11 mouse cellular contexts compared by ENCODE assay signal in the genomic region with DNA sequence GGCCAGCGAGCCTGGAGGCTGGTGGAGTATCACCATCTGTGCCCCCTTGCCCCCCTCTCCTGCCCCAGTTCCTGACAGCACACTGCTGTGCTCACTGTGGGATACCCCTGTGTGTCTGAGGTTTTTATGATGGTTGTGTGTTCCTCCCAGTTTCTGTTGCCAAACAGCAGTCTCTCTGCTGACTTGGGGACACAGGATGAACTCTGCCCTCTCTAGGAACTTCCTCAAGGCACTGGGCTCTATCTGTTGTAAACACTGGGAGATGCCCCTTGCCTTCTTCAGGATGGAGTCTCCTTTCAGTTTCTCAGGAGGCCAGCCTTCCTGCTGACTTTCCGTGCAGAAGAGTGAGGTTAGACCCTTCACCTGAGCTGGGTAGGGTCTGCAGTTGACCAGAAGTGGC. TPM values are rescaled to one million over a fixed set of nuclear protein-coding genes. Genes with fewer than 3 reads are reported as not detected.
DNase-seq lines count a peak whose midpoint lies in the region; ATAC-seq lines count a peak whose summit lies in the region.
"Had no signal": no experiment of that assay in that cellular context is flagged by ENCODE, and none has a peak within 500 bp of the region (broad histone marks: within the 10 kb centered on the region; RNA-seq: fewer than 3 reads in every experiment).

No protein-coding gene starts in this region.

- no peak overlapping the region for H3K9ac ChIP-seq in hindbrain, embryonic 14.5 days
- no peak overlapping the region for H3K9ac ChIP-seq in midbrain, embryonic 12.5 days (replicated peaks)

- H3K36me3 ChIP-seq in embryonic facial prominence, embryonic 10.5 days (replicated peaks) = peaks cover 21% of the 10 kb centered on the region
- no peaks in the 10 kb centered on the region for H3K36me3 ChIP-seq in hindbrain, embryonic 14.5 days (replicated peaks; ENCODE audit: control insufficient read depth, insufficient read depth)
- no peaks in the 10 kb centered on the region for H3K36me3 ChIP-seq in midbrain, embryonic 12.5 days

- H3K27me3 ChIP-seq in embryonic facial prominence, embryonic 10.5 days (replicated peaks; ENCODE audit: low read depth, poor library complexity, severe bottlenecking) = peaks cover 39% of the 10 kb centered on the region
- peaks cover 25% of the 10 kb centered on the region for H3K27me3 ChIP-seq in hindbrain, embryonic 14.5 days (ENCODE audit: control insufficient read depth, insufficient read depth, low read length)
- H3K27me3 ChIP-seq in midbrain, embryonic 12.5 days = peaks cover 43% of the 10 kb centered on the region

- no peak for ATAC-seq in hindbrain, embryonic 14.5 days (ENCODE audit: low FRiP score)
- no peak for ATAC-seq in midbrain, embryonic 12.5 days (ENCODE audit: low FRiP score, low read depth)

- peak overlapping the region; percentile 88 for H3K4me2 ChIP-seq in hindbrain, embryonic 14.5 days (replicated peaks)
- peak overlapping the region; percentile 97 for H3K4me2 ChIP-seq in midbrain, embryonic 12.5 days (replicated peaks)

- DNase-seq in kidney, adult 18-20 months = peak; percentile 39
- no peak for DNase-seq in kidney, postnatal 10 days
- no peak for DNase-seq in embryonic facial prominence, embryonic 10.5 days (ENCODE audit: low spot score)
- no peak for DNase-seq in hindbrain, embryonic 14.5 days (ENCODE audit: low spot score)
- DNase-seq in spleen, adult 12 weeks (ENCODE audit: low spot score) = no peak
- DNase-seq in frontal cortex, postnatal 10 days (ENCODE audit: low spot score in 2 of 2) = no peak
- no peak for DNase-seq in cerebellum, postnatal 25 days
- DNase-seq: adrenal gland, adult 2 months had no signal

- H3K4me1 ChIP-seq in embryonic facial prominence, embryonic 10.5 days = peaks cover 58% of the 10 kb centered on the region
- peaks cover 14% of the 10 kb centered on the region; the same call in 1 of the 2 replicates for H3K4me1 ChIP-seq in hindbrain, embryonic 14.5 days (replicated peaks; ENCODE audit: control insufficient read depth, insufficient read depth, low read length)
- peaks cover 33% of the 10 kb centered on the region for H3K4me1 ChIP-seq in midbrain, embryonic 12.5 days

- no peaks in the 10 kb centered on the region for H3K9me3 ChIP-seq in embryonic facial prominence, embryonic 10.5 days
- no peaks in the 10 kb centered on the region for H3K9me3 ChIP-seq in hindbrain, embryonic 14.5 days (ENCODE audit: control insufficient read depth, low read length)
- H3K9me3 ChIP-seq in midbrain, embryonic 12.5 days = no peaks in the 10 kb centered on the region

- WGBS in embryonic facial prominence, embryonic 10.5 days = 25% methylated on average over 2 of the region's 2 CpGs
- 22% methylated on average over 2 of the region's 2 CpGs for WGBS in hindbrain, embryonic 14.5 days
- 28% methylated on average over 2 of the region's 2 CpGs for WGBS in midbrain, embryonic 12.5 days

- peak overlapping the region; percentile 96 for H3K4me3 ChIP-seq in embryonic facial prominence, embryonic 10.5 days
- H3K4me3 ChIP-seq in hindbrain, embryonic 14.5 days (replicated peaks; ENCODE audit: low read length) = no peak overlapping the region
- 0 out of 2 replicates have a peak overlapping the region, but pooled peaks have one; percentile 3 for H3K4me3 ChIP-seq in midbrain, embryonic 12.5 days

- no peak overlapping the region; the same call in 1 of the 2 replicates for H3K27ac ChIP-seq in embryonic facial prominence, embryonic 10.5 days (replicated peaks)
- H3K27ac ChIP-seq in hindbrain, embryonic 14.5 days = no peak overlapping the region
- no peak overlapping the region for H3K27ac ChIP-seq in midbrain, embryonic 12.5 days (replicated peaks)

RNA-seq across cellular contexts. Expression of a gene that starts 1.9 kb away (rescaled TPM):
- 27.5 and 29.5 TPM in 2 replicates for polyA plus RNA-seq in embryonic facial prominence, embryonic 10.5 days (2016; fragmentation: Nextera tagmentation; extraction: Ambion mirVana)
- 8.9 and 10.2 TPM in 2 replicates for polyA plus RNA-seq in hindbrain, embryonic 14.5 days (2014; fragmentation: Nextera tagmentation; extraction: Ambion mirVana)
- 14.9 and 17.4 TPM in 2 replicates for polyA plus RNA-seq in midbrain, embryonic 12.5 days (2016; fragmentation: Nextera tagmentation; extraction: Ambion mirVana)

RNA-seq across cellular contexts. Expression of a gene that starts 13.9 kb away (rescaled TPM):
- polyA plus RNA-seq in embryonic facial prominence, embryonic 10.5 days (2016; fragmentation: Nextera tagmentation; extraction: Ambion mirVana) = 9.6 TPM in 2 replicates
- polyA plus RNA-seq in hindbrain, embryonic 14.5 days (2014; fragmentation: Nextera tagmentation; extraction: Ambion mirVana) = 6.4 and 6.9 TPM in 2 replicates
- 9.0 and 9.3 TPM in 2 replicates for polyA plus RNA-seq in midbrain, embryonic 12.5 days (2016; fragmentation: Nextera tagmentation; extraction: Ambion mirVana)

RNA-seq across cellular contexts. Expression of a gene that starts 24.6 kb away (rescaled TPM):
- 83.5 and 85.9 TPM in 2 replicates for polyA plus RNA-seq in embryonic facial prominence, embryonic 10.5 days (2016; fragmentation: Nextera tagmentation; extraction: Ambion mirVana)
- 242 and 256 TPM in 2 replicates for polyA plus RNA-seq in hindbrain, embryonic 14.5 days (2014; fragmentation: Nextera tagmentation; extraction: Ambion mirVana)
- 158 and 163 TPM in 2 replicates for polyA plus RNA-seq in midbrain, embryonic 12.5 days (2016; fragmentation: Nextera tagmentation; extraction: Ambion mirVana)

RNA-seq across cellular contexts. Expression of a gene that starts 27.9 kb away (rescaled TPM):
- 0.17 and 0.30 TPM in 2 replicates for polyA plus RNA-seq in embryonic facial prominence, embryonic 10.5 days (2016; fragmentation: Nextera tagmentation; extraction: Ambion mirVana)
- 3.0 and 3.4 TPM in 2 replicates for polyA plus RNA-seq in hindbrain, embryonic 14.5 days (2014; fragmentation: Nextera tagmentation; extraction: Ambion mirVana)
- 0.15 TPM in 1 of 2 replicates, not detected in the other for polyA plus RNA-seq in midbrain, embryonic 12.5 days (2016; fragmentation: Nextera tagmentation; extraction: Ambion mirVana)
- polyA plus RNA-seq: liver, adult 2 months had no signal

RNA-seq across cellular contexts. Expression of a gene that starts 30.6 kb away (rescaled TPM):
- polyA plus RNA-seq in embryonic facial prominence, embryonic 10.5 days (2016; fragmentation: Nextera tagmentation; extraction: Ambion mirVana) = not detected in 2 replicates
- not detected in 2 replicates for polyA plus RNA-seq in hindbrain, embryonic 14.5 days (2014; fragmentation: Nextera tagmentation; extraction: Ambion mirVana)
- 0.19 and 0.33 TPM in 2 replicates for polyA plus RNA-seq in midbrain, embryonic 12.5 days (2016; fragmentation: Nextera tagmentation; extraction: Ambion mirVana)
- polyA plus RNA-seq: thymus, postnatal 0 days had no signal
